Mouse (Mus musculus): ENCODE measurements around the gene Apba2. TPM values are rescaled to one million over a fixed set of nuclear protein-coding genes. Genes with fewer than 3 reads are reported as not detected.

Gene Apba2
- polyA plus RNA-seq, 1 experiment = not detected

DNA sequence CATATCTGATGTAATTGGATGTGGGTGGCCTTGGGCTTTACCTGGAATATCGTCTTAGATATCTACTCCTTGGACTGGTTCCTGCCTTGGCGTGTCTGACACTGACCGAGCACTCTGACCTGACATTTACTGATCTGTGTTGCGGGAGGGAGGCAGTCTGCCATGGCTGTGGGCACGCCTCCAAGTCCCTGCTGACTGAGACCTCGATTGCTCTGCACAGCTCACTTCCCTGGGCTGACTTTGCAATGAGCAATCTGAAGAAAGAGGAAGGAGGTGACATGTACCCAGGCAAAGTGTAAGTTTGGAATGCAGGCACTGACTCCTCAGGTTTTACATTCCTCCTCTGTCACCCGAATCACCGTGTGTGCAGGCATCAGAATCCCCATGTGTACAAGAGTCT, 290.5 kb downstream of the Apba2 start:
- 15% methylated on average over 8 of the region's 8 CpGs for WGBS
- no peak overlapping the region for H3K4me3 ChIP-seq (replicated peaks; ENCODE audit: control insufficient read depth, low read depth, low read length)
- TF ChIP-seq POLR2A (IDR thresholded peaks at IDR 0.05; ENCODE audit: borderline replicate concordance, control insufficient read depth, low read depth, low read length) = no peak
- no peak for TF ChIP-seq CTCF (IDR thresholded peaks at IDR 0.05; ENCODE audit: control insufficient read depth, insufficient read depth, low read length)
- no peaks in the 10 kb centered on the region for H3K4me1 ChIP-seq (ENCODE audit: control insufficient read depth, insufficient read depth, low read length)
- no peak overlapping the region for H3K27ac ChIP-seq (ENCODE audit: control insufficient read depth, insufficient read depth, low read depth, low read length, poor library complexity)

DNA sequence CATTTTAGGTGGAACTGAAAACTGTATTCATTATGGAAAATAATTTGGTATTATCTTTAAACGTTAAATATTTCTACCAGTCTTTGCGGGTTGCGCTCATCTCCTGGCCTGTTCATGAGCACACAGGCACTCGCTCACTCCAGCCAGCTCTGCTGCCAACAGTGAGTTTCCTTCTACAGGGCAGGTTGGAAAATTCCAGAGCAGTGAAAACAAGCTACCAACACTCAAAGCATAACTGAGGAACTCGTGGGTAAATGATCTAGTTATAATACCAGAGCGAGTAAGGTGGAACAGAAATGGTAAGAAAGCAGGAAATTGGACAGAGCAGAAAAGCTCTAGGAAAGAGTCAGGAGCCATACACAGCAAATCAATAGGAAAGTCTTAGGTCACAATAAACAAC, 294.0 kb downstream of the Apba2 start:
- H3K27ac ChIP-seq (ENCODE audit: control insufficient read depth, insufficient read depth, low read depth, low read length, poor library complexity) = no peak overlapping the region
- 71% methylated on average over 6 of the region's 6 CpGs for WGBS
- H3K4me1 ChIP-seq (ENCODE audit: control insufficient read depth, insufficient read depth, low read length) = no peaks in the 10 kb centered on the region
- no peak overlapping the region for H3K4me3 ChIP-seq (replicated peaks; ENCODE audit: control insufficient read depth, low read depth, low read length)
- TF ChIP-seq POLR2A (IDR thresholded peaks at IDR 0.05; ENCODE audit: borderline replicate concordance, control insufficient read depth, low read depth, low read length) (no peak), CTCF (IDR thresholded peaks at IDR 0.05; ENCODE audit: control insufficient read depth, insufficient read depth, low read length) (no peak)

Other genes starting within 250 kb of the Apba2 start
- 2.0 and 2.2 TPM in 2 replicates for gene Mtmr10, start 214.1 kb upstream of the Apba2 start, polyA plus RNA-seq (2011; ENCODE audit: insufficient read depth, insufficient read length, low replicate concordance, missing spikeins)
- 1.2 and 1.7 TPM in 2 replicates for gene Fan1, start 127.6 kb upstream of the Apba2 start, polyA plus RNA-seq (2011; ENCODE audit: insufficient read depth, insufficient read length, low replicate concordance, missing spikeins)
- 17.4 and 28.8 TPM in 2 replicates for gene Mphosph10, start 109.4 kb upstream of the Apba2 start, polyA plus RNA-seq (2011; ENCODE audit: insufficient read depth, insufficient read length, low replicate concordance, missing spikeins)
- 14.0 and 44.9 TPM in 2 replicates for gene Mcee, start 109.1 kb upstream of the Apba2 start, polyA plus RNA-seq (2011; ENCODE audit: insufficient read depth, insufficient read length, low replicate concordance, missing spikeins)

Measured in bone marrow, adult 2 months (tissue).